Mouse (Mus musculus): ENCODE measurements at regions not wholly inside any gene's neighbourhood (a gene's known extent, or its start where the extent isn't known, plus 50 kb on each side); places are given as distances from the start of the nearest gene placed in this dataset.
A peak's percentile ranks its signal among the peaks of the same experiment; 100 is the strongest.

DNA sequence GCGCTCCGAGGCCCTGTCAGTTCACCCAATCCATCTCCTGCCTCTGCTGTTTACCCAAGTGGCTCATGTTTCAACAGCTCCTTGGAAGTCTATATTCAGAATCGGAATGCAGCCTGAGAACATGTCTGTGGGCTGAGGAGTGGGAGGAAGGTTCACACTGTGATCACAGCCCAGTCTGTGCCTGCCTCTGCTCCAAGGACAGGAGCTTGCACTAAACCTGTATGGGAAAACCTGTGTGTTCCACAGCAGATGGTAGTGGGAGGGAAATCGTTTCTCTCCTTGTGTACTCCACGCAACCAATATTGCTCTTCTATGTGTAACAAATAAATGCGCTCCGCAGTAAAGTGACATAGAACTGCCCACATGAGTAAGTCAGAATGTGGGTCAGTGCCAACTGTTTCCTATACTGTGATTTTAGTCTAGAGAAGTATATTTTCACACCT, 514.0 kb upstream of the Epha7 start:
- WGBS = 59% methylated on average over 7 of the region's 7 CpGs
- H3K4me1 ChIP-seq (ENCODE audit: control insufficient read depth, insufficient read depth, low read length) = no peaks in the 10 kb centered on the region
- ATAC-seq (replicated peaks; ENCODE audit: insufficient number of reproducible peaks, low FRiP score, low TSS enrichment, low read depth) = peak; percentile 86
- H3K27ac ChIP-seq (replicated peaks; ENCODE audit: low read depth, low read length) = no peak overlapping the region
- peak; percentile 62 for DNase-seq (ENCODE audit: low spot score)
- H3K9ac ChIP-seq (replicated peaks; ENCODE audit: low read length) = no peak overlapping the region
- no peaks in the 10 kb centered on the region for H3K36me3 ChIP-seq (replicated peaks; ENCODE audit: control insufficient read depth, insufficient read depth, low read depth, low read length)
- no peaks in the 10 kb centered on the region for H3K9me3 ChIP-seq (replicated peaks; ENCODE audit: control insufficient read depth, low read length)
- H3K4me2 ChIP-seq (ENCODE audit: low read depth, low read length) = no peak overlapping the region
- H3K27me3 ChIP-seq (ENCODE audit: control insufficient read depth, insufficient read depth, low read length) = no peaks in the 10 kb centered on the region
- no peak overlapping the region for H3K4me3 ChIP-seq (ENCODE audit: low read depth, low read length)

- Histone ChIP-seq H3K9me3 (replicated peaks; ENCODE audit: control insufficient read depth, low read length) (no peaks in the 10 kb centered on the region), H3K27ac (replicated peaks; ENCODE audit: low read depth, low read length) (no peak overlapping the region), H3K4me1 (ENCODE audit: control insufficient read depth, insufficient read depth, low read length) (no peaks in the 10 kb centered on the region), H3K9ac (replicated peaks; ENCODE audit: low read length) (no peak overlapping the region), H3K36me3 (replicated peaks; ENCODE audit: control insufficient read depth, insufficient read depth, low read depth, low read length) (no peaks in the 10 kb centered on the region), H3K27me3 (ENCODE audit: control insufficient read depth, insufficient read depth, low read length) (no peaks in the 10 kb centered on the region), H3K4me3 (ENCODE audit: low read depth, low read length) (no peak overlapping the region), H3K4me2 (ENCODE audit: low read depth, low read length) (no peak overlapping the region)
- DNase-seq (ENCODE audit: low spot score) (peak; percentile 23), ATAC-seq (replicated peaks; ENCODE audit: insufficient number of reproducible peaks, low FRiP score, low TSS enrichment, low read depth) (no peak)
- 32% methylated on average over 13 of the region's 13 CpGs for WGBS
Measured at GRCm38 (mm10) chr4:28300018-28300440, 512.9 kb upstream of the Epha7 start.

DNA sequence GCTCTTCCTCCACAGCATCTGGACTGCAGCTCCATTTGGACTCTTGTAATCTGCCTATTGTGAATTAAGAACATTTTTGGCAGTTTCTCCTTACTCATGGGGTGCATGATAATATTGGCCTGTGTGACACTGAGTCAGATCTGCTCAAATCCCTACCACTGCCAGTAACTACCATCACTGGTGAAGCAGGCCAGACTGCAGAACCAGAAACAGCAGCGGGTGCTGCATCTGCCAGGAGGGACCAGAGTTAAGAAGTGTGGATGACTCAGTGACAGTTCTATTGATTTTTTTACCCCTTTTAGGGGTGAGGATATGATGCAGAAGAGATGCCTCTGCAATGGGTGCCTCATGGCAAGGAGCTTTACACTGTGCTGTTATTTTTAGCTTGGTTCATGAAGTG, 511.2 kb upstream of the Epha7 start:
- Histone ChIP-seq H3K9me3 (replicated peaks; ENCODE audit: control insufficient read depth, low read length) (no peaks in the 10 kb centered on the region), H3K36me3 (replicated peaks; ENCODE audit: control insufficient read depth, insufficient read depth, low read depth, low read length) (no peaks in the 10 kb centered on the region), H3K27ac (replicated peaks; ENCODE audit: low read depth, low read length) (no peak overlapping the region), H3K4me2 (ENCODE audit: low read depth, low read length) (no peak overlapping the region), H3K27me3 (ENCODE audit: control insufficient read depth, insufficient read depth, low read length) (no peaks in the 10 kb centered on the region), H3K4me3 (ENCODE audit: low read depth, low read length) (no peak overlapping the region), H3K4me1 (ENCODE audit: control insufficient read depth, insufficient read depth, low read length) (no peaks in the 10 kb centered on the region), H3K9ac (replicated peaks; ENCODE audit: low read length) (no peak overlapping the region)
- 84% methylated on average over 1 of the region's 1 CpGs for WGBS
- ATAC-seq (replicated peaks; ENCODE audit: insufficient number of reproducible peaks, low FRiP score, low TSS enrichment, low read depth) (no peak), DNase-seq (ENCODE audit: low spot score) (no peak)

GRCm38 (mm10) chr4:28331036-28331435, 481.9 kb upstream of the Epha7 start:
- Histone ChIP-seq H3K27me3 (ENCODE audit: control insufficient read depth, insufficient read depth, low read length) (no peaks in the 10 kb centered on the region), H3K9ac (replicated peaks; ENCODE audit: low read length) (no peak overlapping the region), H3K4me2 (ENCODE audit: low read depth, low read length) (no peak overlapping the region), H3K4me1 (ENCODE audit: control insufficient read depth, insufficient read depth, low read length) (no peaks in the 10 kb centered on the region), H3K4me3 (ENCODE audit: low read depth, low read length) (no peak overlapping the region), H3K27ac (replicated peaks; ENCODE audit: low read depth, low read length) (no peak overlapping the region), H3K9me3 (replicated peaks; ENCODE audit: control insufficient read depth, low read length) (no peaks in the 10 kb centered on the region), H3K36me3 (replicated peaks; ENCODE audit: control insufficient read depth, insufficient read depth, low read depth, low read length) (no peaks in the 10 kb centered on the region)
- no peak for ATAC-seq (replicated peaks; ENCODE audit: insufficient number of reproducible peaks, low FRiP score, low TSS enrichment, low read depth)
- DNase-seq (ENCODE audit: low spot score) = no peak
- 100% methylated on average over 1 of the region's 1 CpGs for WGBS

DNA sequence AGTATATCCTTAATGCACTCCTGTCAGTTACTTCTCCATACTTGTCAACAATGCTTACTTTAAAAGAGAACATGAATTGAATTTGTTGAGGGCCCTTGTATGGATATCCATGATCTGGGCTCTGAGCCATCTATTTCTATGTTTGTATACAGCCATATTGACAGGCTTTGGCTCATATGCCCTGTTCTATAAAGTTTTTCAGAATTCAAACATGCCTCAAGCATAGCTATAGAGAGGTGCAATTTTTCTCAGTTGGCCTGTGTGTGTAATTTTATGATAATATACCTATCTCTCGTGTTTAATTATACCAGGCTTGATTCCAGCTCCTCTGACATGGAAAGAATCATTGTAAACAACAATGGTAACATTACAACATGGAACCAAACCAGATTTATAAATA, 448.4 kb upstream of the Epha7 start:
- Histone ChIP-seq H3K9me3 (replicated peaks; ENCODE audit: control insufficient read depth, low read length) (no peaks in the 10 kb centered on the region), H3K27ac (replicated peaks; ENCODE audit: low read depth, low read length) (no peak overlapping the region), H3K27me3 (ENCODE audit: control insufficient read depth, insufficient read depth, low read length) (no peaks in the 10 kb centered on the region), H3K4me2 (ENCODE audit: low read depth, low read length) (no peak overlapping the region), H3K4me3 (ENCODE audit: low read depth, low read length) (no peak overlapping the region), H3K4me1 (ENCODE audit: control insufficient read depth, insufficient read depth, low read length) (no peaks in the 10 kb centered on the region), H3K9ac (replicated peaks; ENCODE audit: low read length) (no peak overlapping the region), H3K36me3 (replicated peaks; ENCODE audit: control insufficient read depth, insufficient read depth, low read depth, low read length) (no peaks in the 10 kb centered on the region)
- DNase-seq (ENCODE audit: low spot score) = no peak
- WGBS = 74% methylated on average over 1 of the region's 1 CpGs
- no peak for ATAC-seq (replicated peaks; ENCODE audit: insufficient number of reproducible peaks, low FRiP score, low TSS enrichment, low read depth)

- Histone ChIP-seq H3K4me2 (ENCODE audit: low read depth, low read length) (no peak overlapping the region), H3K9me3 (replicated peaks; ENCODE audit: control insufficient read depth, low read length) (no peaks in the 10 kb centered on the region), H3K36me3 (replicated peaks; ENCODE audit: control insufficient read depth, insufficient read depth, low read depth, low read length) (no peaks in the 10 kb centered on the region), H3K4me3 (ENCODE audit: low read depth, low read length) (no peak overlapping the region), H3K9ac (replicated peaks; ENCODE audit: low read length) (no peak overlapping the region), H3K4me1 (ENCODE audit: control insufficient read depth, insufficient read depth, low read length) (no peaks in the 10 kb centered on the region), H3K27ac (replicated peaks; ENCODE audit: low read depth, low read length) (no peak overlapping the region), H3K27me3 (ENCODE audit: control insufficient read depth, insufficient read depth, low read length) (no peaks in the 10 kb centered on the region)
- DNase-seq (ENCODE audit: low spot score) (no peak), ATAC-seq (replicated peaks; ENCODE audit: insufficient number of reproducible peaks, low FRiP score, low TSS enrichment, low read depth) (no peak)
Measured at GRCm38 (mm10) chr4:28377087-28377486, 435.8 kb upstream of the Epha7 start.

DNA sequence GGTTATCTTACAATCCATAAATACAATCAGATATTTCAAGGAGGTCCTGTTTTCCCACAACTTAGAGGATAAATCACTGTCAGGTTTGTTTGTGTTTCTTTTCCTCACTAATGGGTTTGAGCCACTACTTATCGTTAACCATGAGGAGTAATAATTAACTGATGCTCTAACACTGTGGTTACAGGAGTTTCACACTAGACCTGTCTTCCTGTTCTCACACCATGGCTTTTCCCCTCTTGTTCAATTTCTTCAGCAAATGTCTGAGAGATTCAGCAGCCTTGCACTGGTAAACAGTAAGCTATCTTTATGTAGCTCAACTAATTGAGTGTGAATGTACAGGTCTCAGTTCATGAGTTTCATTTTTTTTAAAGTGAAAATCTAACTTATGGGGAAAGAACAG, 434.3 kb upstream of the Epha7 start:
- ATAC-seq (replicated peaks; ENCODE audit: insufficient number of reproducible peaks, low FRiP score, low TSS enrichment, low read depth) = no peak
- Histone ChIP-seq H3K4me1 (ENCODE audit: control insufficient read depth, insufficient read depth, low read length) (no peaks in the 10 kb centered on the region), H3K27ac (replicated peaks; ENCODE audit: low read depth, low read length) (no peak overlapping the region), H3K27me3 (ENCODE audit: control insufficient read depth, insufficient read depth, low read length) (no peaks in the 10 kb centered on the region), H3K4me2 (ENCODE audit: low read depth, low read length) (no peak overlapping the region), H3K9ac (replicated peaks; ENCODE audit: low read length) (no peak overlapping the region), H3K4me3 (ENCODE audit: low read depth, low read length) (no peak overlapping the region), H3K9me3 (replicated peaks; ENCODE audit: control insufficient read depth, low read length) (no peaks in the 10 kb centered on the region), H3K36me3 (replicated peaks; ENCODE audit: control insufficient read depth, insufficient read depth, low read depth, low read length) (no peaks in the 10 kb centered on the region)
- WGBS = 56% methylated on average over 1 of the region's 1 CpGs
- DNase-seq (ENCODE audit: low spot score) = no peak

GRCm38 (mm10) chr4:28424341-28424740, 388.6 kb upstream of the Epha7 start:
- DNase-seq (ENCODE audit: low spot score) = no peak
- no peaks in the 10 kb centered on the region for H3K27me3 ChIP-seq (ENCODE audit: control insufficient read depth, insufficient read depth, low read length)
- no peaks in the 10 kb centered on the region for H3K36me3 ChIP-seq (replicated peaks; ENCODE audit: control insufficient read depth, insufficient read depth, low read depth, low read length)
- H3K27ac ChIP-seq (replicated peaks; ENCODE audit: low read depth, low read length) = no peak overlapping the region
- WGBS = 65% methylated on average over 1 of the region's 1 CpGs
- no peak overlapping the region for H3K4me2 ChIP-seq (ENCODE audit: low read depth, low read length)
- H3K4me1 ChIP-seq (ENCODE audit: control insufficient read depth, insufficient read depth, low read length) = no peaks in the 10 kb centered on the region
- H3K9ac ChIP-seq (replicated peaks; ENCODE audit: low read length) = no peak overlapping the region
- ATAC-seq (replicated peaks; ENCODE audit: insufficient number of reproducible peaks, low FRiP score, low TSS enrichment, low read depth) = no peak
- H3K9me3 ChIP-seq (replicated peaks; ENCODE audit: control insufficient read depth, low read length) = no peaks in the 10 kb centered on the region
- H3K4me3 ChIP-seq (ENCODE audit: low read depth, low read length) = no peak overlapping the region
